Mouse (Mus musculus) kidney, adult 9 months (tissue): ENCODE results near the gene Angel1.

Experiments
- DNase-seq: peaks from one replicate; pipeline ENCODE4 v3.0.0; 2022

The Angel1 gene

DNA sequence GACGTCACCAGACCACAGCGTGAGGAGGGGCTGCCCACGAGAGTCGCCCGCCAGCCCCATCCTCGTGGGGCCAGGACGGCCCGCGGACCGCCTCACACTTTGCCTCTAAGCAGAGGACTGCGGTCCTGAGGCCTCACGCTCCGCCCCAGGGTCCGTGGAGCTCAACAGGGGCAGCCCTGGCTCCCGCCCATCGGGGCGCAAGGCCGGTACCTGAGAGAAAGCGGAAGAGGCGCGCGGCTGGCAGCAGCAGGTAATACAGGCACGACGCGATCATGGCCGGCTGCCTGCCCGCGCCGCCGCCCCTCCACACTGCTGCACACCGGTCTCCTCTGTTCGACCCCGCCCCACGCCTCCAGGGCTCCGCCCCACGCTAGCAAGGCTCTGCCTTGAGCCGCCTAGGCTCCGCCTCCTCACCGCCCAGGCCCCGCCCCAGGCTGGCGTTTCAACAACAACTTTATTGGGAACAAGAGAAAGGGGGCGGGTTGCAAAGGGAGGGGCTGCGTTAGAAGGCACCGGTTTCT, at the start of gene Angel1:
Gene Angel1 (minus strand): TSS at position 341 of the 521 bp plus-strand sequence.
- DNase-seq: peak; percentile 98

DNA sequence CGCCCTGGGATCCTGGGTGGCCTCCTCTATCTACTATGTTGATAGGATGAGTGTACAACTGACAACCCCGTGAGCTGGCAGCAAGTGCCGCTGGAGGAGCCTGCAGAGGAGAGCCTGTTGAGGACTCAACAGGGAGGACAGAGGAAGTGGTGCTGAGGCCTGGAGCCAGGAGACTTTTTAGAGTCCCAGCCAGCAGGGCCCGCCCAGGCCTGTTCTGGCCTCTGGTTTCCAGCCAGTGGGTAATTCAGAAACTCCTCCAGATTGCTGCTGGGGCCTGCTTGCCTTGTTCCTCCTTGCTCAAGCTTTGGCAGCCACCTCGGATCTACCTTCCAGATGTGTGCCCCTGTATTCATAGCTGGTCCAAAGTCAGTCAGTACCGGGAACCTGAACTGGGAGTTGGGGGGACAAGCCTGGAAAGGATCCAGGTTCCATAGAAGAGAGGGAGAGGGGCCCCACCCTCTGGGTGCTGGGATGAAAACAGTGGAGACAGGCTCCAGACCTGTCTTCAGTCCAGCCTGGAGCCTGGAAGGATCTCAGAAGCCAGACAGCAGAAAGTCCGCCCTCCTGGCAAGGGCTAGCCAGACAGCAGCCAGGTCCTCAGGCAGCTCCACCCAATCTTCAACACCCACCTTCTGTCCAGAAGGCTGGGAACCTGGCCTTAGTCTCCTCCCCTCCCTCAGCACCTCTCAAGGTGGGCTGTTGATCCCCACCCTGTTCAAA, 49.5 kb upstream of the Angel1 start:
- no peak for DNase-seq

DNA sequence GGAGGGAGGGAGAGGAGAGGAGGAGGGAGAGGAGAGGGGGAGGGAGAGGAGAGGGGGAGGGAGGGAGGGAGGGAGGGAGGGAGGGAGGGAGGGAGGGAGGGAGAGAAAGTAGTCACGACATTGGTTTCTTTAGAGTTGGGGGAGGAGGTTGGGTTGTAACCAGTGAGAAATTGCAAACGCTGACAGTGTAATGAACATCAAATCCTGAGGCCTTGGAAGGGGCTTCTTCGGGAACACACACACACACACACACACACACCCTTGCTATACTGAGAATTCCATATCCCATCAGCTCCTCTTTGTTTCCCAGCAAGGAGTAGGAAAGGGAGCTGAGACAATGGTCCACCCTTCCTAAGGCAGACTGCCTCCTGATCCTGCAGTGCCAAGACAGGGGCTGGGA, 46.3 kb upstream of the Angel1 start:
- DNase-seq: no peak

DNA sequence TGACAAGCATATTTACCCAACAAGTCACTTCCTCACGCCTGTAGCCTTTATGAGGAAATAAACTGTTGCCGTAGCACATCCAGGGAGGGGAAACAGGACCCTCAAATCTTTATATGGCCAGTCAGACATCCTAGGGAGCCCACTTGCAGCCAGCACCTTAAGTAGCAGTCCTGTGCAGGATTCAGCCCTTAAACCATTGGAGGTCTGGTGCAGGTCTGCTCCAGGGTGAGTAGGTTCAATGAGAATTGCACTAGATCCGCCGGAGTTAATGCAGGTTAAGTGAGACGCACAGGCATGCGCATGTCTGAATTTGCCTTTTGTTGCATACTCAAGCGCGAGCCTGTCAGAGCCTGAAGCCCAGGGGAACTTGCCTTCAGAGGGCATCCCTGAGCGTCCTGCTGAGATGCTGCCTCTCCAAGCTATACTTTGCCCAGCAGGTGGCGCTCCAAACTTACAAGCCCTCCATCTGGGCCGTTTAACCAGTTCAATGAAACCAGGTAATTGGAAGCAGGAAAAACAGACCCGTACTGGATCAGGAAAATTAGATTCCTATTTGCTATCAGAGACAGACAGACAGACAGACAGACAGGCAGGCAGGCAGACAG, 45.7 kb upstream of the Angel1 start:
- DNase-seq: peak; percentile 95

DNA sequence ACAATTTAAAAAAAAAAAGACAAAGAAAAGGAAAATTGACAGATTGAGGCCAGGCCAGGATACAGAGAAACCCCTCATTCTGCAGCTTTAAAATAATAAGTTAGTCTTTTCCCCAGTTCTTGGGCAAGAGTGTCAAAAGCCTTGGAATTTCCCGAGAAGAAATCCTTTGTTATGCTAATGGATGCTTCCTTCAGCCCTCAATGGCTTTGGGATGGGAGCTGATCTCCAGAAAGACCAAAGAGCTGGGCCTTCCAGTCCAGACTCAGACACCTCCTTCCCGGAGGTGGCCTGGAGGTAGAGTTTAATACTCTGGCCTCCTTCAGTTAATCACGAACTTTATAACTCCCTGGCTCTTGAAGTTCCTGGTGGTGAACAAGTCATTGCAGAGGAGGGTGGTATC, 44.7 kb upstream of the Angel1 start:
- DNase-seq: no peak

DNA sequence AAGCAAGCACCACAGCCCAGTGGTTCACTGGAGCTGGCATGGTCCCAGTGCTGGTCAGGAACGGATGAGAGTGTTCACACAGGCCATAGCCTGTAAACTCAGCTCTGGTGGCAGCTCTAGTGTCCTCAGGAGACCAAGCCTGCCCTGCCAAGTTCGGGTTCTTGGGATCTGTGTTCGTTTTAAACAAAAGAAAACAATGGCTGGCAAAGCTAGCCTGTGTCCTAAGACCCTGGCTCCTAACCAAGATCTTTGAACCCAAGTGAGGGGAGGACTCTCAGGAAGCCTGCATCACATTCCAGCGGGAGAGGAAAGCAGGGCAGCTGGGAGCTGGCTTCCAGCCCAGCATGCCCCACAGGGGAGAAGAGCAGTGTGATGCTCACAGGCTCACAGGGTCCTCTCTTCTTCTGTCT, 44.0 kb upstream of the Angel1 start:
- DNase-seq: peak; percentile 87

DNA sequence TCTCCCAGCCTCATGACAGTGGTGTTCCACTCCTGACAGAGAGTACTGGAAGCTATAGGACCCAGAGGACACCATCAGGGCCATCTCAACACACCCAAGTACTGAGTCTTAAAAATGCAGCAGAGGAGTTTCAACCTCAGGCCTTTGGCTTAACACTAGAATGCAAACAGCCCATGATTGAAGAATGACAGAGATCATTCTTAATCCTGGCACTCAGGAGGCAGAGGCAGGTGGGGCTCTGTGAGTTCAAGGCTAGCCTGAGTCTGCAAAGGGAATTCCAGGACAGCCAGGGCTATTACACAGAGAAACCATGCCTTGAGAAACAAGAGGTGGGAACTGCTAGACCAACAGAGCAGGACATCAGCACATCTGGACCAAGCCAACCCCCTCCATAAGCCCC, 43.6 kb upstream of the Angel1 start:
- DNase-seq: no peak

DNA sequence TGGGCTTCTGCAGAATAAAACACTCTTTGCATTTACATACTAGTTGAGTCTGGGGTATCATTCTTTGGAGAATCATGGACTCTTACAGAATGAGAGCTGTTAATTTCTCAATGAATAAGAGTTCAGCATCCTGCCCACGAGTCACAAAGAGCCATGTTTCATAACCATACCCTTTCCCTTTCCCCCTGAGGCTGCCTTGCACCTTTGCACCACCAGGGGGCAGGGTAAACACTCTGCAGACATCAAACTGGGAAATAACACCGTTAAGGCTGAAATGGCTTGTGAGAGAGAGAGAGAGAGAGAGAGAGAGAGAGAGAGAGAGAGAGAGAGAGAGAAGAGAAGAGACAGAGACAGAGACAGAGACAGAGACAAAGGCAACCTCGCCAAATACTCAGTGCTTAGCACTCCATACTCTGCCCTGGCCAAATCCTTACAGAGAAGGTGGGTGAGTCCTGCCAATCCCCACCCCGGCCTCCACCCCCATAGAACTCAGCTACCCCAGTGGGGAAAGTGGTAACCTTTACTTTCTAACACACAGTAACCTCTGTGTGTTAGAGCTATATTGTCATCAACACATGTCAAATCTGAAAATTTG, 42.8 kb upstream of the Angel1 start:
- DNase-seq: peak; percentile 89

DNA sequence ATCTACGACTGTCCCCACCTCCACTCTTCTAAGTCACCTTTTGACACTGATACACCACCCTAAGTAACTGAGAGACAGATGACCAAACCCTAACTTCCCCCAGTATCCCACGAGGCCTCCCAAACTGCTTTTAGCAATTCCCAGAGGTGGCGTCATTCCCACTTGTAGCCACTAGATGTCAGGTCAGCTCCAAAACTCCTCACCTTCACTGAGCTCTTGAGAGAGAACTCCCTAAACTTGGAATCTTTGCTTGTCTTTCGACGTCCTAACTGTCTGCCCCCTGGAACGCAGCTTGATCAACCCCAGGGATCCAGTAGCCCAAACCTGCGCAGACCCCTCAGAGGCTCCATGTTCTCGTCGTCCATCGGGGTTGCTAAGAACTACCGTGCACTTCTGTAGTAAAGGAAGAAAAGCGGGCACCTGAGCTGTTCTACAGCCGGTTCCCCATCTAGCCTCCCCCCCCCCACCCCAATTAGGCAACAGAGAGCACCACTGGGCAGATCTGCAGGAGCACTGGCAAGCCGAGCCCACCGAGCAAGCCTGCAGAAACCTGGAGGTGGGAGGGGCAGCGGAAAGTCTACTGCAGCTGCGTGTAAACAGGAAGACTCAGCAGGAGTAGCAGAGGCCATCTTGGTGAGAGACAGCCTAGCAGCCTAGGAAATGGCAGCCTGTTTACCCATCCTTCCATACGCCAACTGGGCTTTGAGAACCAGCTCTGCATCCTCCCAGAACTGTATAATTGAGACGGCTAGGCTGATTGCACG, 41.8 kb upstream of the Angel1 start:
- DNase-seq: peak; percentile 64

DNA sequence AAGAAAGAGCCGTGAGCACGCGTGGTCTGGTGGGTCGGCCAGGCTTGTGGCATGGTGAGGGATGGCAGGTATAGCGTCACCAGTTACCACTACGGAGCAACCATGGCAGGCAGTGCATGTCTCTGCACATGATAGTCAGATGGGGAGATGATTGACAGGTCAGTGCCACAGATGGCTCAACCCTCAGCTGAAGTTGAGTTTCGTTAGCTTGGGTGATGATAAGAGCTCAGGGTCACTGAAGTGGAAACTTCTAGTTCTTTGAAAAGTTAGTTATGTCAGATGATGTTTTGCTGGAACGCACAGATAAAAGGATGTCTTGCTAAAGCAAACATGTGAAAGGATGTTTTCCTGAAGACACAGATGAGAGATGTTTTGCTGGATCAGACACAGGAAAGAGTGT, 40.2 kb upstream of the Angel1 start:
- no peak for DNase-seq

DNA sequence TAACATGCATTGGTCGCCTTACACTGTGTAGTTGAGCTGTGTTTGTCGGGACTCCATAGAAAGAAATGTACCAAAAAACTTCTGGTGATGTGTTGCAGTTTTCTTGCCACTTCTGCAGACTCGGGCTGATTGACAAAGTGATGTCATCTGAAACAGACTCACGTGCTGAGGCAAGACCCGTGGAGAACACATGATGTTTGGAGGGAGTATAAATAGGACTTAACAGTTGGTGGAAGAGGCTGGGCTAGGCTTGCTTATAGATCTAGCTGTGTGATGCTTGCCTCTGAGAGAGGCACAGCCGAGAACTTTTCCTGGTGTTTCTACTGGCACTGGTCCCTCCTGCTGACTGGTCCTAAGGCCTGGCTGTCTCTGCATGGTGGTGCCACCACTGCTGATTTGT, 37.8 kb upstream of the Angel1 start:
- no peak for DNase-seq

DNA sequence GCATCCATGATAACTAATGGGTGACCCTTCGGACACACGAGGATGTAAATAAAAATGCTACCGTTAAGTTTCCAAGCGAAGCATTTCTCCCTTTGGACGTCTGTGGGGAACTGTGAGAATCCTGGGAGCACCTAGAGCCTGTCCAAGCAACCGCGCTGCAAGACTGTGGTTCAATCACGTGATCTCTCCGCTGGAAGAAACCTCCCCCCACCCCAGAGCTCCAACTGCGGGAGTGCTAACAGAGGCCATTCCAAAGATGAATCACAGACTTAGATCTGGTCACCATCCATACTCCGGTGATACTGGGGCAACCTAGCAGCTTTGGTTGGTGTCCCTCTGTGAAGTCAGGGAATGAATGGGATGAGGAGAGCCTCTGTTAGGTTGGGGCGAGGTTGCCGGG, 34.8 kb upstream of the Angel1 start:
- no peak for DNase-seq

DNA sequence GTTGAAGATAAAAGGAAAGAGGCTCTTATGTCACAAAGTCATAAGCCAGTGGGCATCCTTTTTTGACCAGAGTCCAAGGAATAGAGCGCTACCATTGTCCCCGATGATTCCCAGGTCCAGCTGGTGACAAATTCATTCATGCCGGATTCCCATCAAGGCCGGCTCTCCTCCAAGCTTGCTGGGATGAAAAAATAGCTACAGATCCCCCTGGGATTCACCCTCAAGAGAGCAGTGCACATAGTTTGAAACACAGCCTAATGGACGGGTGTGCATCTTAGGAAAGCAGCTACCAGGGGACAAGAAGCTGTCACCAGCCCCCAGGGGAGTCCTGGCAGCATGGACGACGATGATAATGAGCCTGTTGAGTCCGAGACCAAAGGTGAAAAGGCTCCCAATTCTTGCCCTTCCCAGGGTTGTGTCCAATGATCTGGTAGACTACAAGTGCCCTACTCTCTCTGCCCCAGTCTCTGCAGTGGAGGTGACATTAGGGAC, 8.1 kb upstream of the Angel1 start, which contains the start of gene Lrrc74a:
Gene Lrrc74a (plus strand): TSS at position 51 of the 492 bp plus-strand sequence.
- no peak for DNase-seq

DNA sequence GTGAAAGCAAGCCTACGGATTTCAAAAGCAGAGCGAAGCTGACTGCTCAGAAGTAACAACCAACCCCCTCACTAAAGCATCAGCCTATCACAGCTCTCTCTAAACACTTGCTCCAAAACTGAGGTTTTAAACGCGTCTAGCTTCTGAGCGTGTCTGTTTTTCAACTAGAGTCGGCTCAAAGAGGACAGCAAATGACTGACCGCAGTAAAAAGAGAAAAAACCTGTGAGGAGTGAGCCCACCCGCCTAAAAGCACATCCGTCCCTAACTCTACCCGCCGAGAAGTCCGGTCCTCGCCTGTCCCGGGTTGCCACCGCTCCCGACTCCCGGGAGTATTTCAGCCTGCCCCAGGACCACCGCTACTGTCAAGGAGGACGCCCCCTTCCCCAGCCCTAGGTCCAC, 554 bp downstream of the Angel1 start:
- DNase-seq: no peak

DNA sequence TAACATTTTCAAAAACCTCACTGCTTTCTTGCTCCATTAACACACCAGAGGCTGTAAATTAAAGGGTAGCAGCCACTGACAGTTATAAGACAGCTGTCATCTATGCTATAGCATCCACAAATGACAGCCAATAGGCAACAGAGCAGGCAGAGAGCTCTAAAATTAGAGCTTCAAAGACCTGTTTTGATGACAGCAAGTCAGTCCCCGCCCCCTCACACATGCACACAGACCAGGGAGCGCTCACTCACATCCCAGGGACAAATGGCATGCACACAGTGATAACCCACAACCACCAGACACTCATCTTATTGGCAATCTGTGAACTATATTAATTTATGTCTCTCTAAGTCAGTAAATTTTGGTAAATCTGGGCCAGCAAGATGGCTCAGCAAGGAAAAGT, 2.0 kb downstream of the Angel1 start:
- DNase-seq: no peak

DNA sequence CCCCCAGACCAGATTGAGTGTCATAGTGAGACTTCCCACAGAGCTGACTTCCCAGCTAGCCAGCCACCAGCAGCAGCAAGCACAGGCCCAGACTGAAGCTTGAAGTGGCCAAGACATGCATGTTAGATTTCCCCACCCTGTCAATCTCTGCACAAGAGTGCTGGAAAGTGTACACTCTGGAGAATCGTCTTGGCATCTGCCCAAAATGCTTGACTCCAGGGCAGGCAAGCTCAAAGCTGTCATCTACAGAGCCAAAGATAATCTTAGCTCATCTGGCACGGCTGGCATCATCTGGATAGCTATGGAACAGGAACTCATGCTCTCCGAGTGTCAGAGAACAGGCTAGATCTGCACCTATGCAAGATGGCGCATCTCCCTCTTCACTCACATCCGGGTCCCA, 4.8 kb downstream of the Angel1 start:
- no peak for DNase-seq

DNA sequence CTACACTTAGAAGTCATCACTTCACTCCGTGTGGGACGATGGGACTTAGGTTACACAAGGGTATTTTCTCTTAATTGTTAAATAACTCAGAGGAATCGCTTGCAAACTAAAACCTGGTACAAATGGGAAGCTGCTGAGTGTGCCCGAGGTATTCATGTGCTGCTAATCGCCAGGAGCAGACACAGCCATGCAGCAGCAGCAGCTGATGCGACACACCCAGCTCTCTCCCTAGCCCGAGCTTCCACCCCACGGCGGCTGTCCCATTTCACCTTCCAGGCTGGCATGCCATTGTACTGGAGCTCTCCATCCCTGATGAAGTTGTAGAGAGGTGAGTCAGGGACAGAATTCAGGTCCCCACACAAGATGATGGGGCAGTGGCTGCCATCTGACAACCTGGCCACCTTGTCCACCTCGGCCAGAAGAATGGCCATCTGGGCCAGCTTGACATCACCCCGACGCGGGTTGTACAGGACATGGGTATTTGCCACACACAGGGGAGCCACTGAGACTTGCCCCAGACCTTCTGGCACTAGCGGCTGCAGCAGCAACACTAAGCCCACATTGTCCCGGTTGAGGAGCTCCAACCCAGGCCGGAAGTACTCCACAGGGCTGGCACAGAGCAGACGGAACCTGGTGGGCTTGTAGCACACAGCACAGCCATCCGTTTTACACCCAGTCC, 6.2 kb downstream of the Angel1 start:
- DNase-seq: no peak

DNA sequence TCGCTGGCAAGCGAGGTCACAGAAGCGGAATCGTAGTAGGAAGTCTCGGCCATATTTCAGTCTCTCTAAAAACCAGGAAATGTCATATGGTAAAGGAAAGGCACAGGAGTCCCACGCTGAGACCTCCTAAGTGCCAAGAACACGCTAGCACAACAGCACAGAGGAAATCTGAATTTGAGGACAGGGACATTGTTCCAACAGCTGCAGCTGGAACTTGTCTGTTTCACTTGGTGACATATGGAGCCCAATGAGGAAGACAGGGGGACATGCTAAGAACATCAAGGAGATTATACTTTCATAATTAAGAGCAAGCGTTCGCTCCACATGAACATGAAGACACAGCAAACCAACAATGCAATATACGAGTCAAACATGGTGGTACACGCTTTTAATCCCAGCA, 9.3 kb downstream of the Angel1 start:
- no peak for DNase-seq

DNA sequence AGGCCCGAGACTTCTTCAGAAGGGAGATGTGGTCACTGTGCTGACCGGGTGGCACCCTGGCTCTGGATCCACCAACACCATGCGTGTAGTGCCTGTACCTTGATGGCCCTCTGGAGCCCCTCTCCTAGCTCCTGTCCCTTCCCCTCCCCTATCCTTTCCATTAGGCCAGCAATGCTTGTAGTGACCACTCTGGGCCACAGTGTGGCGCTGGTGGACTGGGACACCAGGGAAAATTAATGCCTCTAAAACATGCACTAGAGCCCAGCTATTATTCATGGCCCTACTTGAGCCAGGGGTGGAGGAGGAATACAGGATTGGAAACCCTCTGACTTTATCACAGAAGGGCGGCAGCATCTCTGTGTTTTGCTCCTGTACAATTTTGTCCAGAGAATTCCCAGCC, 10.9 kb downstream of the Angel1 start:
- DNase-seq: peak; percentile 59

DNA sequence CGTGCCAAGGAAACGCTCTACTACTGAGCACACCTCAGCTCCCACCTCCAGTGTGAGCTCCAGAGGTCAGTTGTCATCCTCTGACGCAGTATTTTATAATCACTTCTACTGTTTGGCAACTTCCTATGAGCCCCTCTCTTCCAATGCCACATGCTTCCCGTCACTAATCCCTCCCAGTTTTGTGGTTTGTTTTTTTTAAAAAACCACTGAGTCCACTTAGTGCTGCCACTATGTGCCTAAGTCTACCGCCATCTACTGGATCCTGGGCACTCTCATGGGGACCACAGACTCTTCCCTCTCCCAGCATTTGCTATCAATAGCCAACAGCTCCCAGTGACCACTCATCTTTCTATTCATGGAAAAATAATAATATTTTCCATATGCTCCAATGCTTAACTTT, 12.2 kb downstream of the Angel1 start:
- no peak for DNase-seq

DNA sequence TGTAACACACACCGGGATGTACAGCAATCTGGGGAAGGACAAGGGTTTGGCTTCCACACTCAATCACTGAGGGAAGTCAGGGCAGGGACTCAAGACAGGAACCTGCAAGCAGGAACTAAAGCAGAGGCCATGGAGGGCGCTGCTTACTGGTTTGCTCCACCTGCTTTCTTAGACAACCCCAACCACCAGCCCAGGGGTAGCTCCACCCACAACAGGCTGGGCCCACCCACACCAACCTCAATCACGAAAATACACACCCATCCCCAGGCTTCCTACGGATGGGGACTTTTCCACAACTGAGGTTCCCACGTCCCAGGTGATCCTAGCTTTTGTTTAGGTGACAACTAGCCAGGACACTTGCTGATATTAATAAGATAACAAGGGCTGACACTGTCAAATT, 20.4 kb downstream of the Angel1 start:
- no peak for DNase-seq

DNA sequence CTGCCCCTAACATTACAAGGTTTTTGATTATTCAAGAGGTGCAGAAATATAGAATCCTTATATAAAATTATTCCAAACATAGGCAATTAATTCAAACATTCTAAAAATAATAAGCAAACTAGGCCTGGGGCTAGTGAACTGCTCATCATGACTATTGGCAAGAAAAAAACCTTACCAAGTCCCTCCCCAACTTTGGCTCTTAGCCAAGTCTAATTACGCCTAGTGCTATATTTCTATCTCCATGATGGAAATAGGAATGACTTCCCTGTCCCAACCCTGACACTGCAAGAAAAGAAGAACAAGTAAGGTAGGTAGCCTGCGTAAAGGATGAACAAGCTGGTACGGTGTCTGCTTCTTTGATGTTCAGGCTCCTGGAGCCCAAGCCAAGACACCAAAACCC, 23.6 kb downstream of the Angel1 start:
- DNase-seq: no peak

DNA sequence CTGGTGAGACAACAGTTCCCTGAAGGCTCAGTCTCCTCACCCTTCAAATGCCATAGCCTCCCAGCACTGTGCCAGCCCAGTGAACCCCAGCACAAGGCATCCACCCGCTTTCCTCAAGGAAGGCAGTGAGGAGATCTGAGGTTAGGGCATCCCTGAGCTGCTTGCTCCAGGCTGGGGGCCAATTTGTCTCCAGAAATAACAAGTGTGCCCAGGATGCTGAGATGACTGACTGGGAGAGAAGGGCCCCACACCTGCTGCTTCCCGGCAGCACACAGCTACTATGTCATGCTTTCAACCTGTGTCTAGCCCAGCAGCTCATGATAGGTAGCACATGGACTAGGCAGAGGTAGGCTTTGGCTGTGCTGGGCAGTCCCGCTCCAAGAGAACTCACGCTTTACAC, 24.8 kb downstream of the Angel1 start:
- no peak for DNase-seq
